ENCODE assay signal across 8 mouse cellular contexts in genomic region chr13:24942512-24943282, GRCm38 (mm10). TPM values are rescaled to one million over a fixed set of nuclear protein-coding genes. Genes with fewer than 3 reads are reported as not detected.
DNase-seq lines count a peak whose midpoint lies in the region; ATAC-seq and TF ChIP-seq lines count a peak whose summit lies in the region.

TSS of gene Gpld1 (plus strand) at chr13:24943152.

- H3K4me1 ChIP-seq in lung, embryonic 14.5 days (ENCODE audit: insufficient read depth) = 0 out of 2 replicates have a peak, but pooled peaks cover 4% of the 10 kb centered on the region
- H3K4me1 ChIP-seq in liver, embryonic 16.5 days (ENCODE audit: control insufficient read depth, low read depth, low read length) = no peaks in the 10 kb centered on the region

- no peaks in the 10 kb centered on the region for H3K36me3 ChIP-seq in lung, embryonic 14.5 days (ENCODE audit: insufficient read depth)
- H3K36me3 ChIP-seq in liver, embryonic 16.5 days (ENCODE audit: control insufficient read depth, insufficient read depth) = no peaks in the 10 kb centered on the region

- DNase-seq in cerebellum, postnatal 4 days (ENCODE audit: low spot score in 2 of 2) = no peak
- DNase-seq in lung, embryonic 14.5 days = peak; percentile 26
- DNase-seq in lung, postnatal 14 days = no peak
- peak; percentile 49 for DNase-seq in cerebellum, adult 9-11 months
- no peak for DNase-seq in kidney, postnatal 4 days
- DNase-seq in heart, adult 11 months = no peak

- H3K27ac ChIP-seq in lung, embryonic 14.5 days (ENCODE audit: low read depth) = no peak within 1 kb of the TSS
- peak within 1 kb of the TSS; percentile 75 for H3K27ac ChIP-seq in liver, embryonic 16.5 days (ENCODE audit: low read length)

- H3K9ac ChIP-seq in lung, embryonic 14.5 days = no peak within 1 kb of the TSS
- H3K9ac ChIP-seq in liver, embryonic 16.5 days (ENCODE audit: low read depth, low read length) = peak within 1 kb of the TSS; percentile 24; the same call in 1 of the 2 replicates

- ATAC-seq in cerebellum, adult (ENCODE audit: insufficient number of reproducible peaks, low FRiP score, low TSS enrichment) = 0 out of 2 replicates have a peak, but pooled peaks have one; percentile 3
- ATAC-seq in lung, embryonic 14.5 days (ENCODE audit: insufficient read depth) = no peak
- ATAC-seq in liver, embryonic 16.5 days (ENCODE audit: low read depth) = peak; percentile 42; the same call in 1 of the 2 replicates

- H3K4me3 ChIP-seq in lung, embryonic 14.5 days (ENCODE audit: low read depth, low read length) = no peak within 1 kb of the TSS
- peak within 1 kb of the TSS; percentile 35 for H3K4me3 ChIP-seq in liver, embryonic 16.5 days (ENCODE audit: low read depth, low read length)

- no peaks in the 10 kb centered on the region for H3K9me3 ChIP-seq in lung, embryonic 14.5 days (ENCODE audit: low read depth, low read length)
- H3K9me3 ChIP-seq in liver, embryonic 16.5 days (replicated peaks; ENCODE audit: control insufficient read depth, low read length) = no peaks in the 10 kb centered on the region

- H3K27me3 ChIP-seq in lung, embryonic 14.5 days (ENCODE audit: insufficient read depth, low read length) = no peaks in the 10 kb centered on the region
- H3K27me3 ChIP-seq in liver, embryonic 16.5 days (ENCODE audit: control insufficient read depth, insufficient read depth, low read depth, low read length) = peaks cover 11% of the 10 kb centered on the region

- WGBS in lung, embryonic 14.5 days = 59% methylated on average over 17 of the region's 17 CpGs
- 44% methylated on average over 17 of the region's 17 CpGs for WGBS in liver, embryonic 16.5 days (ENCODE audit: insufficient replicate concordance)

- no peak within 1 kb of the TSS for H3K4me2 ChIP-seq in lung, embryonic 14.5 days
- H3K4me2 ChIP-seq in liver, embryonic 16.5 days (ENCODE audit: low read depth, low read length) = peak within 1 kb of the TSS; percentile 46

- TF ChIP-seq CTCF in lung, embryonic 14.5 days (IDR thresholded peaks at IDR 0.05; ENCODE audit: low read depth) = no peak

RNA-seq across cellular contexts. Expression of gene Gpld1, which starts in this region (rescaled TPM):
- 1.4 and 1.6 TPM in 2 replicates for polyA plus RNA-seq in lung, embryonic 14.5 days (2014; fragmentation: Nextera tagmentation; extraction: Ambion mirVana)
- 20.5 and 24.5 TPM in 2 replicates for polyA plus RNA-seq in liver, embryonic 16.5 days (2015; fragmentation: Nextera tagmentation; extraction: Ambion mirVana)

Comparison
In these comparisons a context has a peak if more than half of its experiments do, and no peak if none do; other contexts are left out.
1. DNase-seq: peak in lung, embryonic 14.5 days (single experiment) and cerebellum, adult 9-11 months (single experiment); none in cerebellum, postnatal 4 days (0 of 2), lung, postnatal 14 days (single experiment), kidney, postnatal 4 days (0 of 2) and heart, adult 11 months (single experiment).